Mouse (Mus musculus) cerebellum, adult 2 months (tissue): ENCODE data around the gene Gm42674.

Experiments
- CTCF ChIP-seq: fragments of 200-500 bp; IDR thresholded peaks from 2 replicates; pipeline ENCODE4 v1.5.1; 2011; ENCODE audit warnings: low read depth, mild to moderate bottlenecking, control low read depth, low read length, moderate library complexity, borderline replicate concordance; ENCODE audit not compliant: insufficient read depth
- POLR2A ChIP-seq: fragments of 200-500 bp; IDR thresholded peaks from 2 replicates; pipeline ENCODE4 v1.6.1; 2011; ENCODE audit warnings: low read length, control low read depth, borderline replicate concordance; ENCODE audit not compliant: insufficient read depth

- TF ChIP-seq CTCF = no peak
- TF ChIP-seq POLR2A = no peak
Measured at GRCm38 (mm10) chr3:90600036-90600435, 1.7 kb upstream of the Gm42674 start.
